Mouse (Mus musculus): ENCODE data around the gene Tmem150b.

- TF ChIP-seq CTCF (IDR thresholded peaks at IDR 0.05; ENCODE audit: low read depth): peak; percentile 59
- peak; percentile 88 for TF ChIP-seq EP300 (optimal IDR thresholded peaks at IDR 0.05)
Measured at GRCm38 (mm10) chr7:4739544-4740275, 14.7 kb upstream of the Tmem150b start, which contains the start of gene Kmt5c.
